Mouse (Mus musculus): ENCODE measurements around the gene Sik2. TPM values are rescaled to one million over a fixed set of nuclear protein-coding genes. Genes with fewer than 3 reads are reported as not detected.

Gene Sik2
- polyA plus RNA-seq, 1 experiment: 12.5 TPM

- TF ChIP-seq CTCF (IDR thresholded peaks at IDR 0.05; ENCODE audit: extremely low read depth, insufficient read depth, insufficient read length, insufficient replicate concordance): no peak
- no peak for TF ChIP-seq POLR2A (IDR thresholded peaks at IDR 0.05; ENCODE audit: low read depth, low read length)
- DNase-seq (ENCODE audit: low read depth in 1 of 2, low spot score in 2 of 2): no peak
- Histone ChIP-seq H3K27me3 (ENCODE audit: control insufficient read depth, insufficient read depth, low read length) (no peaks in the 10 kb centered on the region), H3K36me3 (ENCODE audit: control insufficient read depth, insufficient read depth, low read length) (no peaks in the 10 kb centered on the region), H3K4me1 (ENCODE audit: control insufficient read depth, insufficient read depth, insufficient read length) (peaks cover 7% of the 10 kb centered on the region; the same call in 1 of the 2 replicates), H3K27ac (ENCODE audit: insufficient read depth, low read length) (no peak overlapping the region), H3K4me3 (ENCODE audit: extremely low read depth, insufficient read depth, insufficient read length) (no peak overlapping the region)
- 68% methylated on average over 8 of the region's 8 CpGs for WGBS
These were observed 23.4 kb upstream of the Sik2 start for GRCm38 (mm10) chr9:51032291-51032690.

- H3K36me3 ChIP-seq (ENCODE audit: control insufficient read depth, insufficient read depth, low read length): no peaks in the 10 kb centered on the region
- H3K4me1 ChIP-seq (ENCODE audit: control insufficient read depth, insufficient read depth, insufficient read length): peaks cover 7% of the 10 kb centered on the region; the same call in 1 of the 2 replicates
- H3K27me3 ChIP-seq (ENCODE audit: control insufficient read depth, insufficient read depth, low read length): no peaks in the 10 kb centered on the region
- no peak overlapping the region for H3K4me3 ChIP-seq (ENCODE audit: extremely low read depth, insufficient read depth, insufficient read length)
- WGBS: 80% methylated on average over 6 of the region's 6 CpGs
- no peak overlapping the region for H3K27ac ChIP-seq (ENCODE audit: insufficient read depth, low read length)
- TF ChIP-seq CTCF (IDR thresholded peaks at IDR 0.05; ENCODE audit: extremely low read depth, insufficient read depth, insufficient read length, insufficient replicate concordance) (no peak), POLR2A (IDR thresholded peaks at IDR 0.05; ENCODE audit: low read depth, low read length) (no peak)
- DNase-seq (ENCODE audit: low read depth in 1 of 2, low spot score in 2 of 2): no peak
These were observed 22.7 kb upstream of the Sik2 start for GRCm38 (mm10) chr9:51031603-51032002.

- TF ChIP-seq POLR2A (IDR thresholded peaks at IDR 0.05; ENCODE audit: low read depth, low read length): no peak
- TF ChIP-seq CTCF (IDR thresholded peaks at IDR 0.05; ENCODE audit: extremely low read depth, insufficient read depth, insufficient read length, insufficient replicate concordance): no peak
- Histone ChIP-seq H3K4me3 (ENCODE audit: extremely low read depth, insufficient read depth, insufficient read length) (no peak overlapping the region), H3K36me3 (ENCODE audit: control insufficient read depth, insufficient read depth, low read length) (no peaks in the 10 kb centered on the region), H3K4me1 (ENCODE audit: control insufficient read depth, insufficient read depth, insufficient read length) (peaks cover 7% of the 10 kb centered on the region; the same call in 1 of the 2 replicates), H3K27ac (ENCODE audit: insufficient read depth, low read length) (no peak overlapping the region), H3K27me3 (ENCODE audit: control insufficient read depth, insufficient read depth, low read length) (no peaks in the 10 kb centered on the region)
- DNase-seq (ENCODE audit: low read depth in 1 of 2, low spot score in 2 of 2): peak; percentile 4 to 63
- 7% methylated on average over 1 of the region's 1 CpGs for WGBS
These were observed 21.3 kb upstream of the Sik2 start for GRCm38 (mm10) chr9:51030147-51030546.

- Histone ChIP-seq H3K4me3 (ENCODE audit: extremely low read depth, insufficient read depth, insufficient read length) (no peak overlapping the region), H3K27ac (ENCODE audit: insufficient read depth, low read length) (no peak overlapping the region), H3K27me3 (ENCODE audit: control insufficient read depth, insufficient read depth, low read length) (no peaks in the 10 kb centered on the region), H3K4me1 (ENCODE audit: control insufficient read depth, insufficient read depth, insufficient read length) (peaks cover 4% of the 10 kb centered on the region; the same call in 1 of the 2 replicates), H3K36me3 (ENCODE audit: control insufficient read depth, insufficient read depth, low read length) (no peaks in the 10 kb centered on the region)
- TF ChIP-seq CTCF (IDR thresholded peaks at IDR 0.05; ENCODE audit: extremely low read depth, insufficient read depth, insufficient read length, insufficient replicate concordance): no peak
- no peak for TF ChIP-seq POLR2A (IDR thresholded peaks at IDR 0.05; ENCODE audit: low read depth, low read length)
- WGBS: 91% methylated on average over 1 of the region's 1 CpGs
- DNase-seq (ENCODE audit: low read depth in 1 of 2, low spot score in 2 of 2): no peak
These were observed 18.1 kb upstream of the Sik2 start for GRCm38 (mm10) chr9:51026952-51027351.

DNA sequence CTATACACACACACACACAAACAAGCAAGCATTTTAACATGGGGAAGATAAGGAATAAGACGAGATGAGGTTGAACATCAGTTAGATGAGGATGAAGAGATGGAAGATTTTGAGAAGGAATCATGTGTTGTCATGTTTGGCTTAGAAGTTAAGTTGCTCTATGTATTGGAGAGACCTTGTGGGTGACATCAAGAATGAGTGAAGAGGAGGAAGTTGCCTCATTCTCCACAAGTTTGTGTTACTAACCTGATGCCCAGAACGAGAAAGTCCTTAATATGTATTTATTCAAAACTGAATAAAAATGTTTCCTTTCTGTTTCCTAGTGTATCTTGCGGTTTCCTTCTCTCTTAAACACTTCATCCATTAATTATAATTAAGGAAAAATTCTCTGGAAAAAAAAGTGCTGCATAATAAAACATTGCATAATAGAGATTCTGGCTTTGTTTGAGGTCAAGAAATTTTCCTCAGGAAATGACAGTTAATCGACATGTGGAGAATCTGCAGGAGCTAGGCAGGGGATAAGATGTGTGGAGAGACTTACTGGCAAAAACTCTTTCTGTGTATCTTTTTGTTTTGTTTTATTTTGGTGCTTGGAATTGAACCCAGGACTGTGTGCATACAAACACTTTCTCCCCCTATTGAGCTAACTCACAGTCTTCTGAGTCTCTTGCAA, 12.4 kb upstream of the Sik2 start:
- Histone ChIP-seq H3K4me1 (ENCODE audit: control insufficient read depth, insufficient read depth, insufficient read length) (peaks cover 2% of the 10 kb centered on the region; the same call in 1 of the 2 replicates), H3K27ac (ENCODE audit: insufficient read depth, low read length) (no peak overlapping the region), H3K27me3 (ENCODE audit: control insufficient read depth, insufficient read depth, low read length) (no peaks in the 10 kb centered on the region), H3K4me3 (ENCODE audit: extremely low read depth, insufficient read depth, insufficient read length) (no peak overlapping the region), H3K36me3 (ENCODE audit: control insufficient read depth, insufficient read depth, low read length) (no peaks in the 10 kb centered on the region)
- WGBS: 58% methylated on average over 4 of the region's 4 CpGs
- no peak for DNase-seq (ENCODE audit: low read depth in 1 of 2, low spot score in 2 of 2)
- no peak for TF ChIP-seq POLR2A (IDR thresholded peaks at IDR 0.05; ENCODE audit: low read depth, low read length)
- no peak for TF ChIP-seq CTCF (IDR thresholded peaks at IDR 0.05; ENCODE audit: extremely low read depth, insufficient read depth, insufficient read length, insufficient replicate concordance)

DNA sequence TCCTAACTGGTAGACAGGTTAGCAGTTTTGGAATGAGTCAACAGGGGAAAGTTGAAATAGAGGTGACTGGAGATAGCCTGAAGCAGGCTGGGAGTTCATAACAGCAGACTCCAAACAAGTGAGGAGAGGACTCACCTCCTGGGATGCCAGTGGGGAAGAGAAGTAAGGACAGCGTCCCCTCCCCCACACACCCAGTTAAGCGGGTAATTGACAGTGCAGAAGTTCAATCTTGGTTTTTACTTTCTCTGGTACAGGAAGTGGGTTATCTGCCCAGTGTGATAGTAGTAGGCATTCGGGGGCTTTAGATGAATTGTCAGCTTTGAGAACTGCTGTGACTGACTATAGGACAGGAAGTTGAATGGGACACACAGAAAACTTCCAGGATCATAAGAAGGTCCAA, 11.5 kb upstream of the Sik2 start:
- H3K4me1 ChIP-seq (ENCODE audit: control insufficient read depth, insufficient read depth, insufficient read length): peaks cover 2% of the 10 kb centered on the region; the same call in 1 of the 2 replicates
- H3K4me3 ChIP-seq (ENCODE audit: extremely low read depth, insufficient read depth, insufficient read length): no peak overlapping the region
- no peaks in the 10 kb centered on the region for H3K36me3 ChIP-seq (ENCODE audit: control insufficient read depth, insufficient read depth, low read length)
- DNase-seq (ENCODE audit: low read depth in 1 of 2, low spot score in 2 of 2): no peak
- no peaks in the 10 kb centered on the region for H3K27me3 ChIP-seq (ENCODE audit: control insufficient read depth, insufficient read depth, low read length)
- TF ChIP-seq POLR2A (IDR thresholded peaks at IDR 0.05; ENCODE audit: low read depth, low read length) (no peak), CTCF (IDR thresholded peaks at IDR 0.05; ENCODE audit: extremely low read depth, insufficient read depth, insufficient read length, insufficient replicate concordance) (no peak)
- no peak overlapping the region for H3K27ac ChIP-seq (ENCODE audit: insufficient read depth, low read length)
- 10% methylated on average over 3 of the region's 3 CpGs for WGBS

- TF ChIP-seq CTCF (IDR thresholded peaks at IDR 0.05; ENCODE audit: extremely low read depth, insufficient read depth, insufficient read length, insufficient replicate concordance) (no peak), POLR2A (IDR thresholded peaks at IDR 0.05; ENCODE audit: low read depth, low read length) (no peak)
- no peak for DNase-seq (ENCODE audit: low read depth in 1 of 2, low spot score in 2 of 2)
- peaks cover 2% of the 10 kb centered on the region; the same call in 1 of the 2 replicates for H3K4me1 ChIP-seq (ENCODE audit: control insufficient read depth, insufficient read depth, insufficient read length)
- WGBS: 60% methylated on average over 7 of the region's 7 CpGs
- H3K27me3 ChIP-seq (ENCODE audit: control insufficient read depth, insufficient read depth, low read length): no peaks in the 10 kb centered on the region
- H3K4me3 ChIP-seq (ENCODE audit: extremely low read depth, insufficient read depth, insufficient read length): no peak overlapping the region
- no peak overlapping the region for H3K27ac ChIP-seq (ENCODE audit: insufficient read depth, low read length)
- H3K36me3 ChIP-seq (ENCODE audit: control insufficient read depth, insufficient read depth, low read length): no peaks in the 10 kb centered on the region
These were observed 10.8 kb upstream of the Sik2 start for GRCm38 (mm10) chr9:51019670-51020069.

All from spleen, adult 2 months (tissue).